Mouse (Mus musculus): ENCODE measurements around the gene Napsa.

Napsa gene

GRCm38 (mm10) chr7:44633407-44633806 is 61.2 kb downstream of the Napsa start:
- no peak for DNase-seq
